Mouse (Mus musculus) liver, adult 2 months (tissue): ENCODE data around the gene P2ry4. TPM values are rescaled to one million over a fixed set of nuclear protein-coding genes. Genes with fewer than 3 reads are reported as not detected.

Source experiments
- DNase-seq: peaks from one replicate; pipeline ENCODE4 v3.0.0-alpha.2; 2011; ENCODE audit warnings: low read depth, low spot score; ENCODE audit errors: extremely low read depth
- H3K27ac ChIP-seq: fragments of 200-500 bp; replicated peaks from 2 replicates; pipeline ENCODE4 v1.5.1; 2012; ENCODE audit warnings: low read depth, mild to moderate bottlenecking, control low read depth, inconsistent platforms, low read length; ENCODE audit not compliant: insufficient read depth
- H3K27me3 ChIP-seq: fragments of 200-500 bp; 2 replicates; pipeline ENCODE4 v1.6.1; 2012; ENCODE audit warnings: mild to moderate bottlenecking, moderate library complexity, low read length, inconsistent platforms; ENCODE audit not compliant: control insufficient read depth, insufficient read depth
- H3K36me3 ChIP-seq: fragments of 200-500 bp; 2 replicates; pipeline ENCODE4 v1.6.1; 2012; ENCODE audit warnings: low read length, inconsistent platforms; ENCODE audit not compliant: control insufficient read depth, insufficient read depth
- H3K4me1 ChIP-seq: fragments of 200-500 bp; 2 replicates; pipeline ENCODE4 v1.6.1; 2011; ENCODE audit warnings: low read length; ENCODE audit not compliant: control insufficient read depth, insufficient read depth
- H3K4me3 ChIP-seq: fragments of 200-500 bp; 2 replicates; pipeline ENCODE4 v1.5.1; 2011; ENCODE audit warnings: low read depth, mild to moderate bottlenecking, control low read depth, low read length, moderate library complexity; ENCODE audit not compliant: insufficient read depth
- H3K79me2 ChIP-seq: fragments of 200-500 bp; 2 replicates; pipeline ENCODE4 v1.6.1; 2012; ENCODE audit warnings: inconsistent platforms, mild to moderate bottlenecking, low read length, moderate library complexity; ENCODE audit not compliant: control insufficient read depth, insufficient read depth
- H3K9ac ChIP-seq: fragments of 200-500 bp; 2 replicates; pipeline ENCODE4 v1.6.1; 2012; ENCODE audit warnings: low read depth, mild to moderate bottlenecking, control low read depth, inconsistent platforms, low read length
- CTCF ChIP-seq: fragments of 200-500 bp; IDR thresholded peaks from 2 replicates; pipeline ENCODE4 v1.5.1; 2011; ENCODE audit warnings: low read depth, low read length, control low read depth
- POLR2A ChIP-seq: fragments of 200-500 bp; IDR thresholded peaks from 2 replicates; pipeline ENCODE4 v1.6.1; 2011; ENCODE audit warnings: low read length, control low read depth; ENCODE audit not compliant: insufficient read depth; ENCODE audit errors: extremely low read depth
- WGBS: fragments of 180-500 bp; shearing (Covaris S2); methylation state at CpG from one replicate; pipeline ENCODE4 v1.1.7; 2018; 5-methylcytosine and 5-hydroxymethylcytosine counted together
- polyA plus RNA-seq: library from polyadenylated mRNA; depleted of rRNA; stranded (reverse); fragments of >200 nt; gene quantifications from 2 replicates; pipeline ENCODE4 v1.2.3, GENCODE M21; 2012; rRNA removed
- total RNA-seq: library from RNA; depleted of rRNA; stranded (reverse); fragments of >200 nt; gene quantifications from 2 replicates; pipeline ENCODE4 v1.2.3, GENCODE M21; 2014; rRNA removed

The P2ry4 gene
- total RNA-seq (12.2 and 15.9 TPM in 2 replicates), polyA plus RNA-seq (14.7 and 20.4 TPM in 2 replicates)

- Histone ChIP-seq H3K36me3 (no peaks in the 10 kb centered on the region), H3K4me3 (peak within 1 kb of the TSS; percentile 47), H3K4me1 (no peaks in the 10 kb centered on the region; the same call in none of the 2 replicates), H3K27me3 (no peaks in the 10 kb centered on the region), H3K27ac (peak within 1 kb of the TSS; percentile 76), H3K79me2 (no peaks in the 10 kb centered on the region; the same call in 1 of the 2 replicates), H3K9ac (peak within 1 kb of the TSS; percentile 63)
- peak; percentile 90 for DNase-seq
- TF ChIP-seq CTCF = 0 out of 2 replicates have a peak, but pooled peaks have one; percentile 2
- TF ChIP-seq POLR2A = no peak
- 10% methylated on average over 4 of the region's 4 CpGs for WGBS
Observed at GRCm38 (mm10) chrX:100594791-100595190, at the start of gene P2ry4. Gene P2ry4 (minus strand): TSS chrX:100594869.

GRCm38 (mm10) chrX:100638477-100638876, 43.8 kb upstream of the P2ry4 start:
- TF ChIP-seq CTCF (no peak), POLR2A (no peak)
- Histone ChIP-seq H3K27me3 (no peaks in the 10 kb centered on the region), H3K27ac (no peak overlapping the region), H3K36me3 (no peaks in the 10 kb centered on the region), H3K79me2 (no peaks in the 10 kb centered on the region), H3K4me3 (no peak overlapping the region), H3K4me1 (no peaks in the 10 kb centered on the region), H3K9ac (no peak overlapping the region)
- no peak for DNase-seq
- WGBS = 73% methylated on average over 8 of the region's 8 CpGs

GRCm38 (mm10) chrX:100629076-100629475, 34.4 kb upstream of the P2ry4 start:
- no peak for TF ChIP-seq CTCF
- TF ChIP-seq POLR2A = no peak
- Histone ChIP-seq H3K27ac (no peak overlapping the region), H3K79me2 (no peaks in the 10 kb centered on the region), H3K27me3 (no peaks in the 10 kb centered on the region), H3K9ac (no peak overlapping the region), H3K4me3 (no peak overlapping the region), H3K36me3 (no peaks in the 10 kb centered on the region), H3K4me1 (peaks cover 2% of the 10 kb centered on the region; the same call in 1 of the 2 replicates)
- peak; percentile 42 for DNase-seq
- WGBS = 25% methylated on average over 2 of the region's 2 CpGs

- peak; percentile 89 for DNase-seq
- H3K27me3 ChIP-seq = no peaks in the 10 kb centered on the region
- H3K79me2 ChIP-seq = no peaks in the 10 kb centered on the region
- peaks cover 2% of the 10 kb centered on the region; the same call in 1 of the 2 replicates for H3K4me1 ChIP-seq
- 2% methylated on average over 59 of the region's 62 CpGs for WGBS
- TF ChIP-seq POLR2A (0 out of 2 replicates have a peak, but pooled peaks have one; percentile 31), CTCF (no peak)
- H3K36me3 ChIP-seq = peaks cover 5% of the 10 kb centered on the region; the same call in 1 of the 2 replicates
- H3K9ac ChIP-seq = peak within 1 kb of the TSS; percentile 78
- peak within 1 kb of the TSS; percentile 68 for H3K27ac ChIP-seq
- H3K4me3 ChIP-seq = peak within 1 kb of the TSS; percentile 71
Observed at GRCm38 (mm10) chrX:100625802-100626793, 31.4 kb upstream of the P2ry4 start, which contains the start of gene Pdzd11. Gene Pdzd11 (minus strand): TSS chrX:100626568.

- Histone ChIP-seq H3K36me3 (peaks cover 5% of the 10 kb centered on the region; the same call in 1 of the 2 replicates), H3K4me3 (peak within 1 kb of the TSS; percentile 71), H3K4me1 (peaks cover 2% of the 10 kb centered on the region; the same call in 1 of the 2 replicates), H3K27ac (peak within 1 kb of the TSS; percentile 68), H3K27me3 (no peaks in the 10 kb centered on the region), H3K79me2 (no peaks in the 10 kb centered on the region), H3K9ac (peak within 1 kb of the TSS; percentile 78)
- no peak for TF ChIP-seq POLR2A
- TF ChIP-seq CTCF = no peak
- DNase-seq = no peak
- WGBS = 0% methylated on average over 3 of the region's 3 CpGs
Observed at GRCm38 (mm10) chrX:100625546-100625801, 30.8 kb upstream of the P2ry4 start, which contains the start of gene Kif4. Gene Kif4 (plus strand): TSS chrX:100625737.
